Mouse (Mus musculus) thymus, postnatal 14 days (tissue): ENCODE measurements around the gene Ubr2.

Source experiments
- DNase-seq: peaks from one replicate; pipeline ENCODE4 v3.0.0; 2021

The Ubr2 gene

GRCm38 (mm10) chr17:46920855-46921254, 89.5 kb downstream of the Ubr2 start:
- no peak for DNase-seq

GRCm38 (mm10) chr17:46918951-46919350, 91.4 kb downstream of the Ubr2 start:
- DNase-seq, result no peak

GRCm38 (mm10) chr17:46915129-46915528, 95.2 kb downstream of the Ubr2 start:
- DNase-seq, result no peak

GRCm38 (mm10) chr17:46912331-46912730, 98.0 kb downstream of the Ubr2 start:
- DNase-seq, result no peak

GRCm38 (mm10) chr17:46910186-46910585, 100.2 kb downstream of the Ubr2 start, which contains the start of gene Prph2:
Gene Prph2, plus strand, starts transcription at chr17:46910459.
- DNase-seq, result no peak

- peak; percentile 75 for DNase-seq
Measured at GRCm38 (mm10) chr17:46903876-46904490, 106.4 kb downstream of the Ubr2 start.

GRCm38 (mm10) chr17:46900941-46901340, 109.4 kb downstream of the Ubr2 start:
- DNase-seq, result no peak

- no peak for DNase-seq
Measured at GRCm38 (mm10) chr17:46897221-46897950, 113.0 kb downstream of the Ubr2 start.

- DNase-seq, result no peak
Measured at GRCm38 (mm10) chr17:46895426-46895825, 114.9 kb downstream of the Ubr2 start.

- peak; percentile 66 for DNase-seq
Measured at GRCm38 (mm10) chr17:46890843-46891594, 119.3 kb downstream of the Ubr2 start.

GRCm38 (mm10) chr17:46890116-46890815, 120.1 kb downstream of the Ubr2 start, which contains the start of gene Tbcc:
Gene Tbcc, plus strand, starts transcription at chr17:46890684.
- DNase-seq, result peak; percentile 97

GRCm38 (mm10) chr17:46889450-46890084, 120.8 kb downstream of the Ubr2 start:
- DNase-seq, result peak; percentile 73

- DNase-seq, result peak; percentile 66
Measured at GRCm38 (mm10) chr17:46888511-46889212, 121.7 kb downstream of the Ubr2 start.

- no peak for DNase-seq
Measured at GRCm38 (mm10) chr17:46885910-46886643, 124.3 kb downstream of the Ubr2 start.

- no peak for DNase-seq
Measured at GRCm38 (mm10) chr17:46885218-46885909, 125.0 kb downstream of the Ubr2 start.

- DNase-seq, result no peak
Measured at GRCm38 (mm10) chr17:46884766-46885165, 125.6 kb downstream of the Ubr2 start.

GRCm38 (mm10) chr17:46883107-46883506, 127.2 kb downstream of the Ubr2 start:
- DNase-seq, result no peak

- DNase-seq, result no peak
Measured at GRCm38 (mm10) chr17:46881728-46882127, 128.6 kb downstream of the Ubr2 start.

- no peak for DNase-seq
Measured at GRCm38 (mm10) chr17:46880322-46880721, 130.0 kb downstream of the Ubr2 start.

- no peak for DNase-seq
Measured at GRCm38 (mm10) chr17:46879841-46880311, 130.5 kb downstream of the Ubr2 start.
